Mouse (Mus musculus) neural tube, embryonic 10.5 days (tissue): ENCODE results near the gene Reg3b.
"Not testable (repeated sequence)": the region's sequence is repeated elsewhere in the genome, so short reads cannot be mapped to it uniquely, and the experiment has no call there.

Experiments
- DNase-seq: peaks from one replicate; pipeline ENCODE4 v3.0.0-alpha.2; 2017; ENCODE audit warnings: low spot score; ENCODE audit errors: extremely low spot score

Gene Reg3b

DNA sequence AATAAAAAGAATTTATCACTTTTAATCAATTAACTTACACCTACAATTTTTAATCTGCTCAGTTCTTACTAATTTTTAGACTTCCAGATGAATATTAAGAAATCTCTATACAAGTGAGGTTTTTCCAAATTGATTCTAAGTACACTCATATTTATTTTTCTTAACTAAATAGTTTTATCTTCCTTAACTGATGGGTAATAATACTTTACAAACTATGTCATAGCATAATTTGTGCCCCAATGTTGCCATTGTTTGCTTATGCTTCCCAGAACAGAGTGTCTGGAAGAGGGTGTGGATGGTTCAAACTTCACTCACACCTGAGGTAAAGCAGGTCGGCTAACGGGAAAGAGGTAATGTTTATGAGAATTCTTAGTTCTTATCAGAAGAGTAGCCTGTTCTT, at the start of gene Reg3b:
Gene Reg3b, plus strand, starts transcription at position 301 of the 400 bp plus-strand sequence.
- no peak for DNase-seq

- no peak for DNase-seq
Observed at GRCm38 (mm10) chr6:78327798-78328197, 42.7 kb upstream of the Reg3b start.

GRCm38 (mm10) chr6:78329166-78329565, 41.3 kb upstream of the Reg3b start:
- no peak for DNase-seq

GRCm38 (mm10) chr6:78331919-78332569, 38.4 kb upstream of the Reg3b start:
- no peak for DNase-seq

DNA sequence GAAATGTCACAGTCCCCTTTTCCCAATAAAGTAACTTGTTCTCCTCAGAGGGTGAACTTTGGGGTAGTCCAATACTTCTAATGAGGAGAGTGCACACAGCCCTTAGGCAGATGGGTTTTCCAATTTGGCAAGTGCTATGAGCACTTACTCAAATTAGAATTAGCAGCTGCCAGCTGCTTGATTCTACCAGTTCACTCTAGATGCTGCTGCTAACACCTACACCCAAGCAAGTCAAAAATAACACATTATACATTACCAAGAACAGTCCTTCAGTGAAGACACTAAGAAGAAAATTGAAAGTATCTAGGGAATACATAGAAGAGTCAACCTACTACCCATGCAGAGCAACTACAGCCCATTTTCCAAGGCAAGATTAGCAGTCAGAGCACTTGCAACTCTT, 30.2 kb upstream of the Reg3b start:
- DNase-seq = no peak

- DNase-seq = no peak
Observed at GRCm38 (mm10) chr6:78341689-78342088, 28.8 kb upstream of the Reg3b start.

- DNase-seq = no peak
Observed at GRCm38 (mm10) chr6:78361971-78362563, 8.4 kb upstream of the Reg3b start.

GRCm38 (mm10) chr6:78378765-78379164, 8.3 kb downstream of the Reg3b start, which contains the start of gene Reg3d:
Reg3d (minus strand) TSS chr6:78378865.
- no peak for DNase-seq

DNA sequence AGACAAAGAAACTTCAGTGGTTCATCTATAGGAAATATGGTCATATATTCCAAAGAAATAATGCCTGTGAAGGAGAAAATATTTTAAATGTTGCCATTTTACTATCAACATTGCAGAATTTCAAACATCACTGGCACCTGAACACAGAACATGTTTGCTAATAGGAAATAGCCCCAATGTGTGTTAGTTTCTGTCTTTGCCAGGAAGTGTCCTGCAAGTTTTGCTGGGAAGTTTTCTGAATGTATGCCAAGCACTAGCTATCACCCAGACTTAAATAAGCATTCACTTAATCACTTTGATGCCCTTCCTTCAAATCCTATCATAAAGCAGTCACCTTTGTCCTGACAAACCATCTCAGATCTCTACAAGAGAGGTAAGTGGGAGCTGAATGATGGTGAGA, 10.0 kb downstream of the Reg3b start, which contains the start of gene Reg3a:
Gene Reg3a, plus strand, starts transcription at position 301 of the 400 bp plus-strand sequence.
- DNase-seq = no peak

GRCm38 (mm10) chr6:78385609-78386008, 15.2 kb downstream of the Reg3b start:
- no peak for DNase-seq

DNA sequence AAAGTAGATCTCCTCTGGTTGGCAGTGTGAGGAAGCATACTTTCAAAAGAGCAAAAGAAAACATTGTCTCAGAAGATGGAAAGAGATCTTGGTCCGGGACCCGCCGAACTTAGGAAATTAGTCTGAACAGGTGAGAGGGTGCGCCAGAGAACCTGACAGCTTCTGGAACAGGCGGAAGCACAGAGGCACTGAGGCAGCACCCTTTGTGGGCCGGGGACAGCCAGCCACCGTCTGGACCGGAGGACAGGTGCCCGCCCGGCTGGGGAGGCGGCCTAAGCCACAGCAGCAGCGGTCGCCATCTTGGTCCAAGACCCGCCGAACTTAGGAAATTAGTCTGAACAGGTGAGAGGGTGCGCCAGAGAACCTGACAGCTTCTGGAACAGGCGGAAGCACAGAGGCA, 24.9 kb downstream of the Reg3b start, which contains the start of gene Reg2:
Gene Reg2, plus strand, starts transcription at position 301 of the 400 bp plus-strand sequence.
- DNase-seq = not testable (repeated sequence)

- not testable (repeated sequence) for DNase-seq
Observed at GRCm38 (mm10) chr6:78422411-78422810, 52.0 kb downstream of the Reg3b start, which contains the start of gene Reg1. Reg1 (plus strand) TSS chr6:78422711.
